Mouse (Mus musculus) liver, postnatal 0 days (tissue): Measurements from ENCODE around the gene Ubl3.
A peak's percentile ranks its signal among the peaks of the same experiment; 100 is the strongest.

ENCODE experiments used
- CTCF ChIP-seq: sonication (generic); IDR thresholded peaks from 2 replicates; pipeline ENCODE4 v1.5.1; 2016; ENCODE audit warnings: antibody characterized with exemption, low read depth
- EP300 ChIP-seq: IDR thresholded peaks from 2 replicates; pipeline ENCODE4 v1.6.1; 2016; ENCODE audit warnings: antibody characterized with exemption, low read depth, mild to moderate bottlenecking

GRCm38 (mm10) chr5:148552187-148553071 is at the start of gene Ubl3:
- TF ChIP-seq CTCF (peak; percentile 60), EP300 (no peak)
